Mouse (Mus musculus) erythroblast, embryonic 14.5 days (primary cell): ENCODE data around the gene Vwde. TPM values are rescaled to one million over a fixed set of nuclear protein-coding genes. Genes with fewer than 3 reads are reported as not detected.

Source experiments
- H3K27me3 ChIP-seq: 2 replicates; pipeline ENCODE4 v1.6.1; 2012; ENCODE audit warnings: inconsistent platforms; ENCODE audit not compliant: control insufficient read depth
- H3K36me3 ChIP-seq: 2 replicates; pipeline ENCODE4 v1.6.1; 2012; ENCODE audit warnings: mild to moderate bottlenecking, inconsistent platforms; ENCODE audit not compliant: control insufficient read depth
- H3K4me1 ChIP-seq: 2 replicates; pipeline ENCODE4 v1.6.1; 2012; ENCODE audit warnings: inconsistent platforms; ENCODE audit not compliant: control insufficient read depth
- H3K4me3 ChIP-seq: replicated peaks from 2 replicates; pipeline ENCODE3; 2012; ENCODE audit warnings: moderate library complexity, mild to moderate bottlenecking, inconsistent platforms
- H3K9me3 ChIP-seq: 2 replicates; pipeline ENCODE4 v1.6.1; 2012; ENCODE audit warnings: low read length, inconsistent platforms, mixed read lengths; ENCODE audit not compliant: control insufficient read depth
- GATA1 ChIP-seq: IDR thresholded peaks from 2 replicates; pipeline ENCODE4 v1.6.1; 2012; ENCODE audit warnings: low read length, inconsistent platforms, mixed read lengths
- TAL1 ChIP-seq: IDR thresholded peaks from 3 replicates; pipeline ENCODE4 v1.6.1; 2012; ENCODE audit warnings: low read length, inconsistent platforms, mixed read lengths
- polyA plus RNA-seq: library from polyadenylated mRNA; stranded (reverse); fragments of >175 nt; gene quantifications from 2 replicates; pipeline ENCODE4 v1.2.3, GENCODE M21; 2012

Vwde gene
- 0.06 TPM in 1 of 2 replicates, not detected in the other for polyA plus RNA-seq

GRCm38 (mm10) chr6:13224596-13225227 lies at the start of gene Vwde:
Gene Vwde (minus strand): TSS chr6:13224965.
- Histone ChIP-seq H3K4me1 (no peaks in the 10 kb centered on the region), H3K9me3 (no peaks in the 10 kb centered on the region), H3K36me3 (no peaks in the 10 kb centered on the region), H3K4me3 (no peak within 1 kb of the TSS), H3K27me3 (no peaks in the 10 kb centered on the region)
- TF ChIP-seq TAL1, result no peak
- no peak for TF ChIP-seq GATA1

DNA sequence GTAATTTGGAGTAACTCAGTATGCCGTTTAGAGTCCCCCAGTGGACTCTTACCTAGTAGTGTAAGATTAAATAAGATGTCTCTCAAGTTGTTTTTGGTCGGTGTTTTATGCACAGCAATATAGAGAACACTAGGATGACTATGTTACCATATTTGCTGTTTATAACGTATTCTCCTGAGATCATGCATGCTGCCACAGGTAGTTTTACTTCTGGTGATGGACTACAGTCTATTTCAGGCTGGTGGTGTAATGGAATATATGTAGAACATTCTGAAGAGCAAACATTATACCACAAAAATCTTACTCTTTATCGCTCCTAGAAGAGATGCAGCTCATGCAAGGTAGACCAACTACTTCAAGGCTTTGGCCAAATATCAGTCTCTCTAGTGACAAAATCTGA lies 30.6 kb upstream of the Vwde start:
- Histone ChIP-seq H3K36me3 (no peaks in the 10 kb centered on the region), H3K27me3 (no peaks in the 10 kb centered on the region), H3K9me3 (no peaks in the 10 kb centered on the region), H3K4me1 (no peaks in the 10 kb centered on the region), H3K4me3 (no peak overlapping the region)
- no peak for TF ChIP-seq GATA1
- no peak for TF ChIP-seq TAL1

- H3K4me1 ChIP-seq, result no peaks in the 10 kb centered on the region
- H3K4me3 ChIP-seq, result no peak overlapping the region
- no peaks in the 10 kb centered on the region for H3K27me3 ChIP-seq
- no peaks in the 10 kb centered on the region for H3K36me3 ChIP-seq
- no peaks in the 10 kb centered on the region for H3K9me3 ChIP-seq
- TF ChIP-seq GATA1 (no peak), TAL1 (no peak)
These were observed 23.7 kb upstream of the Vwde start for GRCm38 (mm10) chr6:13248317-13248969.

GRCm38 (mm10) chr6:13206157-13206556 lies 18.6 kb downstream of the Vwde start:
- Histone ChIP-seq H3K4me1 (no peaks in the 10 kb centered on the region), H3K27me3 (no peaks in the 10 kb centered on the region), H3K9me3 (0 out of 2 replicates have a peak, but pooled peaks cover 1% of the 10 kb centered on the region), H3K4me3 (no peak overlapping the region), H3K36me3 (no peaks in the 10 kb centered on the region)
- no peak for TF ChIP-seq GATA1
- no peak for TF ChIP-seq TAL1

- H3K9me3 ChIP-seq, result peaks cover 2% of the 10 kb centered on the region; the same call in 1 of the 2 replicates
- H3K4me3 ChIP-seq, result no peak overlapping the region
- H3K27me3 ChIP-seq, result no peaks in the 10 kb centered on the region
- TF ChIP-seq GATA1 (no peak), TAL1 (no peak)
- H3K4me1 ChIP-seq, result no peaks in the 10 kb centered on the region
- H3K36me3 ChIP-seq, result no peaks in the 10 kb centered on the region
These were observed 27.3 kb downstream of the Vwde start for GRCm38 (mm10) chr6:13197486-13197885.

DNA sequence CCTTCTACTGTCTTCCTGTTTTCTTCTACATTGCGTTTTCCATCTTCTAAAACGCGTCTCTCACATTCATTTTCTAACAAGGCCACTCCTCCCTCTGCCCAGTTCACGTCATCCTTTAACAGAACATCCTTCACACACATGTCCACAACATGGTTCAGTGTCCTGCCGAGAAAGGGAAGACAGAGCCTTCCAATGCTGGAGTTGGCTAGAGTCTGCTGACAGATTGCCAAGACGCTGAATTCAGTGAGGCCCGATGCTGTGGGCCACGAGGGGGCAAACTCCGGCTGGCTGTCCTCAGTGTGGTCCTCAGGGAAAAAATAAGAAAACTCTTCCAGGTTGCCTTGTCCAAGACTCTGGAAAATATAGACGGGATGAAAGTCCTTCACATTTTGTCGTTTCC lies 37.9 kb downstream of the Vwde start:
- Histone ChIP-seq H3K4me3 (no peak overlapping the region), H3K36me3 (no peaks in the 10 kb centered on the region)

DNA sequence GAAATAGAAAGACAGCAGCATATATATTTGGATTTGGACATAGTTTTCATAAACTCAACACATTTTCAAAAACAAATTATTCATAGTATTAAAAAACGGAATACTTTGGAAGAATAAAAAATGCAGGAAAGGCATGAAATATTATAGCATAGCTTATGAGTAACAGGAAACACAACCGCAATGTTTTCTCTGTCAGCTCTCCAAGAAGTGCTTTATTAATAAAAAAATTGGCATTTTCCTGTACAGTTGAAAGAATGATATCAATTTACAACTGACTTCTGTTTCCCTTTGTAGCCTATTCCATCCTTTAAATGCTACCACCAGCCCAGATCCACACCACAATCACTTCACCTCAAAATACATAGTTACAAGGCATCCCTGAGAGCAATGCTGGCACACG lies 44.7 kb downstream of the Vwde start:
- no peaks in the 10 kb centered on the region for H3K27me3 ChIP-seq
- H3K4me3 ChIP-seq, result no peak overlapping the region
- H3K9me3 ChIP-seq, result no peaks in the 10 kb centered on the region
- H3K4me1 ChIP-seq, result no peaks in the 10 kb centered on the region
- H3K36me3 ChIP-seq, result no peaks in the 10 kb centered on the region
- no peak for TF ChIP-seq GATA1
- no peak for TF ChIP-seq TAL1

More for the DNA sequence above, 37.9 kb downstream of the Vwde start:
- Histone ChIP-seq H3K9me3 (no peaks in the 10 kb centered on the region; the same call in 1 of the 2 replicates), H3K4me1 (no peaks in the 10 kb centered on the region), H3K27me3 (no peaks in the 10 kb centered on the region)
- no peak for TF ChIP-seq GATA1
- TF ChIP-seq TAL1, result no peak

DNA sequence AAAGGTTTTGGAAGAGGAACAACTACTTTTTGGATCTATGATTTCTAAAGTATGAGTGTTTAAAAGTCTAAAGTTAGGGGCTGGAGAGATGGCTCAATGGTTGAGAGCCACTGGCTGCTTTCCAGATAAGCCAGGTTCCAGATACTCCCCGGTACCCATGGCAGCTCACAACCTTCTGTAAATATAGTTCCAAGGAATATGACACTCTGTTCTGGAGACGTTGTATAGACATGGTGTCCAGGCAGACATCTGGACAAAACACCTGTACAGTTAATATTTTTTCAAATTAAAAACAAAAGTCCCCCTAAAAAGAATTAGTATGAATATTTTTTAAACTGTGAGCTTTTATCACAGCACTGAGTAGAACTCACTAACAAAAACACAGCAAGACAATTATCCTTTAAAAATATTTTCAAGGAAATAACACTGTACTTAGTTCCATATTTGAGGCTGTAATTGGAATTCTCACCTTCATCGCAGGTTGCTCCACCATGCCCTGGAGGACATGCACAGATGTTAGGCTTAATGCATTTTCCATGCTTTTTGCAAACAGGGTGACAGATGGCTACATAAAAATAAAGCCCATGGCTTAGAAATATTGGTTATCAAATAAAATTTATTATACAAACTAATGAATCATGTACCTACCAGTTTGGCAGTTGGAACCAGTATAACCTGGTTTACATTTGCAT lies 55.2 kb downstream of the Vwde start:
- Histone ChIP-seq H3K36me3 (no peaks in the 10 kb centered on the region), H3K27me3 (no peaks in the 10 kb centered on the region), H3K9me3 (no peaks in the 10 kb centered on the region), H3K4me1 (no peaks in the 10 kb centered on the region), H3K4me3 (no peak overlapping the region)
- TF ChIP-seq TAL1 (no peak), GATA1 (no peak)

- Histone ChIP-seq H3K9me3 (no peaks in the 10 kb centered on the region), H3K4me3 (no peak overlapping the region), H3K36me3 (no peaks in the 10 kb centered on the region), H3K27me3 (no peaks in the 10 kb centered on the region), H3K4me1 (no peaks in the 10 kb centered on the region)
- TF ChIP-seq GATA1 (no peak), TAL1 (no peak)
These were observed 58.4 kb downstream of the Vwde start for GRCm38 (mm10) chr6:13166240-13166937.
